ENCODE assay signal across 21 mouse cellular contexts in the genomic region with DNA sequence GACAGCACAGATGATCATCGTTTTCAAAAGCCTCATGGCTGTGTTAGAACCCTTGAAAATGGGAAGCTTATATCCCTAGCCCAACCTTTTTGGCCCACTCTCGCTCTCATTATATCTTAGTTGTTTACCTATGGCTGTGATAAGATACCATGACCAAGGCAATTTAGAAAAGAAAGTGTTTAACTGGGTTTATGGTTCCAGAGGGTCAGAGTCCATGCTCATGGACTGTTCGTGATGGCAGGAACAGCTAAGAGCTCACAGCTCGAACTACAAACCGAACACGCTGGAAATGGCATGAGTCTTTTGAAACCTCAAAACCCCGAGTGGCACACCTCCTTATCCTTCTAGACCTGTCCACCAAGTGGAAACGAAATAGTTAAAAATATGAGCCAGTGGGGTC. TPM values are rescaled to one million over a fixed set of nuclear protein-coding genes. Genes with fewer than 3 reads are reported as not detected.
DNase-seq lines count a peak whose midpoint lies in the region; ATAC-seq lines count a peak whose summit lies in the region.
"Had no signal": no experiment of that assay in that cellular context is flagged by ENCODE, and none has a peak within 500 bp of the region (broad histone marks: within the 10 kb centered on the region; RNA-seq: fewer than 3 reads in every experiment).

No protein-coding gene starts in this region.

- no peaks in the 10 kb centered on the region for H3K36me3 ChIP-seq in heart, embryonic 10.5 days
- H3K36me3 ChIP-seq in heart, embryonic 14.5 days (ENCODE audit: control insufficient read depth, insufficient read depth, low read length), result no peaks in the 10 kb centered on the region
- H3K36me3 ChIP-seq in midbrain, embryonic 11.5 days (ENCODE audit: control insufficient read depth, insufficient read depth, low read length), result no peaks in the 10 kb centered on the region
- H3K36me3 ChIP-seq in midbrain, embryonic 15.5 days (replicated peaks), result no peaks in the 10 kb centered on the region
- H3K36me3 ChIP-seq: embryonic facial prominence, embryonic 15.5 days; forebrain, embryonic 10.5 days had no signal

- DNase-seq in heart, embryonic 10.5 days (ENCODE audit: low spot score), result no peak
- DNase-seq in heart, adult 11 months, result no peak
- no peak for DNase-seq in heart, adult 9 months (ENCODE audit: low spot score in 2 of 2)
- peak; percentile 56 for DNase-seq in midbrain, embryonic 11.5 days (ENCODE audit: low spot score, missing footprints)
- DNase-seq in thymus, postnatal 36 days, result no peak
- DNase-seq: adrenal gland, postnatal 10 days; cerebellum, adult 11 months; cerebellum, adult 8-10 months; cerebellum, postnatal 14 days; embryo, embryonic 11 days; gastrocnemius, adult 2 months; gastrocnemius, postnatal 36 days; kidney, adult 11 months; kidney, adult 9 months had no signal

- no peak overlapping the region for H3K4me3 ChIP-seq in heart, embryonic 10.5 days
- H3K4me3 ChIP-seq in heart, embryonic 14.5 days (ENCODE audit: control insufficient read depth in 1 of 2, insufficient read depth in 1 of 2, low read depth in 1 of 2, low read length in 2 of 2), result no peak overlapping the region
- no peak overlapping the region for H3K4me3 ChIP-seq in midbrain, embryonic 11.5 days (ENCODE audit: low read depth, low read length)
- H3K4me3 ChIP-seq in midbrain, embryonic 15.5 days, result no peak overlapping the region
- H3K4me3 ChIP-seq: embryonic facial prominence, embryonic 15.5 days; erythroblast, embryonic 14.5 days; forebrain, embryonic 10.5 days; gastrocnemius, adult 2 months had no signal

- H3K4me2 ChIP-seq in heart, embryonic 14.5 days (ENCODE audit: low read length), result no peak overlapping the region
- H3K4me2 ChIP-seq in midbrain, embryonic 11.5 days, result no peak overlapping the region
- H3K4me2 ChIP-seq in midbrain, embryonic 15.5 days, result no peak overlapping the region
- H3K4me2 ChIP-seq: embryonic facial prominence, embryonic 15.5 days; hindbrain, embryonic 14.5 days had no signal

- no peak overlapping the region for H3K9ac ChIP-seq in heart, embryonic 14.5 days (ENCODE audit: low read length)
- H3K9ac ChIP-seq in midbrain, embryonic 11.5 days (ENCODE audit: low read length), result no peak overlapping the region
- H3K9ac ChIP-seq in midbrain, embryonic 15.5 days, result no peak overlapping the region
- H3K9ac ChIP-seq: embryonic facial prominence, embryonic 15.5 days; hindbrain, embryonic 14.5 days had no signal

- peaks cover 38% of the 10 kb centered on the region for H3K4me1 ChIP-seq in heart, embryonic 10.5 days
- H3K4me1 ChIP-seq in heart, embryonic 14.5 days (ENCODE audit: control insufficient read depth in 2 of 2, insufficient read depth in 2 of 2, low read length in 2 of 2), result peaks cover 37 to 43% of the 10 kb centered on the region in 2 experiments
- no peaks in the 10 kb centered on the region for H3K4me1 ChIP-seq in midbrain, embryonic 11.5 days (ENCODE audit: control insufficient read depth, insufficient read depth, low read length)
- no peaks in the 10 kb centered on the region for H3K4me1 ChIP-seq in midbrain, embryonic 15.5 days
- H3K4me1 ChIP-seq: embryonic facial prominence, embryonic 15.5 days; forebrain, embryonic 10.5 days had no signal

- ATAC-seq in heart, embryonic 14.5 days (ENCODE audit: insufficient number of reproducible peaks, insufficient read depth, low FRiP score, low read depth), result no peak
- ATAC-seq in midbrain, embryonic 11.5 days (ENCODE audit: low FRiP score), result no peak
- no peak for ATAC-seq in midbrain, embryonic 15.5 days (replicated peaks)
- ATAC-seq: forebrain, embryonic 14.5 days had no signal

- no peaks in the 10 kb centered on the region; the same call in 1 of the 2 replicates for H3K27me3 ChIP-seq in heart, embryonic 10.5 days (ENCODE audit: insufficient read depth, poor library complexity, severe bottlenecking)
- no peaks in the 10 kb centered on the region for H3K27me3 ChIP-seq in heart, embryonic 14.5 days (ENCODE audit: control insufficient read depth, insufficient read depth, low read length)
- no peaks in the 10 kb centered on the region for H3K27me3 ChIP-seq in midbrain, embryonic 11.5 days (ENCODE audit: control insufficient read depth, insufficient read depth, low read length)
- H3K27me3 ChIP-seq in midbrain, embryonic 15.5 days (replicated peaks), result no peaks in the 10 kb centered on the region
- H3K27me3 ChIP-seq: embryonic facial prominence, embryonic 15.5 days had no signal

- H3K9me3 ChIP-seq in heart, embryonic 10.5 days, result no peaks in the 10 kb centered on the region
- H3K9me3 ChIP-seq in heart, embryonic 14.5 days (ENCODE audit: control insufficient read depth, low read length), result 0 out of 2 replicates have a peak, but pooled peaks cover 6% of the 10 kb centered on the region
- no peaks in the 10 kb centered on the region for H3K9me3 ChIP-seq in midbrain, embryonic 11.5 days (ENCODE audit: control insufficient read depth, low read length)
- H3K9me3 ChIP-seq in midbrain, embryonic 15.5 days, result no peaks in the 10 kb centered on the region
- H3K9me3 ChIP-seq: embryonic facial prominence, embryonic 15.5 days had no signal

- peak overlapping the region; percentile 81; the same call in 1 of the 2 replicates for H3K27ac ChIP-seq in heart, embryonic 10.5 days
- peak overlapping the region; percentile 91 to 98; a peak in 2 of 4 replicates for H3K27ac ChIP-seq in heart, embryonic 14.5 days (replicated peaks in 1 of 2; ENCODE audit: control insufficient read depth in 1 of 2, insufficient read depth in 1 of 2, low read depth in 2 of 2, low read length in 2 of 2)
- H3K27ac ChIP-seq in midbrain, embryonic 11.5 days (ENCODE audit: low read depth, low read length), result no peak overlapping the region
- H3K27ac ChIP-seq in midbrain, embryonic 15.5 days, result no peak overlapping the region
- H3K27ac ChIP-seq: embryonic facial prominence, embryonic 15.5 days; forebrain, embryonic 10.5 days; gastrocnemius, adult 2 months; hindbrain, embryonic 14.5 days had no signal

- 83% methylated on average over 8 of the region's 8 CpGs for WGBS in heart, embryonic 10.5 days
- 83% methylated on average over 8 of the region's 8 CpGs for WGBS in heart, embryonic 14.5 days
- WGBS in midbrain, embryonic 11.5 days, result 88% methylated on average over 8 of the region's 8 CpGs
- WGBS in midbrain, embryonic 15.5 days, result 91% methylated on average over 8 of the region's 8 CpGs

RNA-seq across cellular contexts. Expression of gene Pdzd2, which starts 11.2 kb away (rescaled TPM):
- 7.3 and 10.7 TPM in 2 replicates for polyA plus RNA-seq in heart, embryonic 10.5 days (2016; fragmentation: Nextera tagmentation; extraction: Ambion mirVana)
- 16.8 and 18.7 TPM in 2 replicates for polyA plus RNA-seq in heart, embryonic 14.5 days (2014; fragmentation: Nextera tagmentation; extraction: Ambion mirVana)
- 5.2 and 6.5 TPM in 2 replicates for polyA plus RNA-seq in midbrain, embryonic 11.5 days (2014; fragmentation: Nextera tagmentation; extraction: Ambion mirVana)
- polyA plus RNA-seq in midbrain, embryonic 15.5 days (2015; fragmentation: Nextera tagmentation; extraction: Ambion mirVana), result 14.5 and 17.5 TPM in 2 replicates

Comparison
In these comparisons a context has a peak if more than half of its experiments do, and no peak if none do; other contexts are left out.
1. H3K27ac ChIP-seq: peak in heart, embryonic 10.5 days (single experiment) and heart, embryonic 14.5 days (2 of 2); none in midbrain, embryonic 11.5 days (single experiment) and midbrain, embryonic 15.5 days (single experiment).